Mouse (Mus musculus) neural tube, embryonic 15.5 days (tissue): ENCODE results near the gene Fam222b. TPM values are rescaled to one million over a fixed set of nuclear protein-coding genes. Genes with fewer than 3 reads are reported as not detected.

ENCODE experiments used
- ATAC-seq: fragments of 200-750 bp; cut with Nextera tagmentation; 2 replicates; pipeline ENCODE4 v1.8.0; 2017; ENCODE audit warnings: mild to moderate bottlenecking, moderate TSS enrichment, moderate library complexity; ENCODE audit not compliant: low FRiP score
- H3K27ac ChIP-seq: fragments of 300-500 bp; sonication (generic); replicated peaks from 2 replicates; pipeline ENCODE4 v1.5.1; 2015; ENCODE audit warnings: mild to moderate bottlenecking, inconsistent platforms
- H3K27me3 ChIP-seq: fragments of 300-500 bp; sonication (generic); replicated peaks from 2 replicates; pipeline ENCODE4 v1.6.1; 2015; ENCODE audit warnings: inconsistent platforms
- H3K36me3 ChIP-seq: fragments of 300-500 bp; sonication (generic); 2 replicates; pipeline ENCODE4 v1.6.1; 2015; ENCODE audit warnings: inconsistent platforms
- H3K4me1 ChIP-seq: fragments of 300-500 bp; sonication (generic); 2 replicates; pipeline ENCODE4 v1.6.1; 2015; ENCODE audit warnings: inconsistent platforms
- H3K4me2 ChIP-seq: fragments of 300-500 bp; sonication (generic); 2 replicates; pipeline ENCODE4 v1.6.1; 2015; ENCODE audit warnings: inconsistent platforms, mild to moderate bottlenecking, moderate library complexity
- H3K4me3 ChIP-seq: fragments of 300-500 bp; sonication (generic); replicated peaks from 2 replicates; pipeline ENCODE4 v1.5.1; 2015; ENCODE audit warnings: mild to moderate bottlenecking, inconsistent platforms
- H3K9ac ChIP-seq: fragments of 300-500 bp; sonication (generic); replicated peaks from 2 replicates; pipeline ENCODE4 v1.6.1; 2015; ENCODE audit warnings: mild to moderate bottlenecking, inconsistent platforms
- H3K9me3 ChIP-seq: fragments of 300-500 bp; sonication (generic); replicated peaks from 2 replicates; pipeline ENCODE4 v1.6.1; 2016; ENCODE audit warnings: inconsistent platforms
- WGBS: fragments of 180-500 bp; shearing (Covaris S2); methylation state at CpG from one replicate; pipeline ENCODE4 v1.1.7; 2015; ENCODE audit warnings: mixed read lengths; 5-methylcytosine and 5-hydroxymethylcytosine counted together
- polyA plus RNA-seq: library from polyadenylated mRNA; unstranded; fragments of >200 nt; fragmentation: Nextera tagmentation; extraction: Ambion mirVana; gene quantifications from 2 replicates; pipeline ENCODE4 v1.2.1, GENCODE M21; 2015

The Fam222b gene
- polyA plus RNA-seq, 1 experiment from 2014 or later, result 22.2 TPM

DNA sequence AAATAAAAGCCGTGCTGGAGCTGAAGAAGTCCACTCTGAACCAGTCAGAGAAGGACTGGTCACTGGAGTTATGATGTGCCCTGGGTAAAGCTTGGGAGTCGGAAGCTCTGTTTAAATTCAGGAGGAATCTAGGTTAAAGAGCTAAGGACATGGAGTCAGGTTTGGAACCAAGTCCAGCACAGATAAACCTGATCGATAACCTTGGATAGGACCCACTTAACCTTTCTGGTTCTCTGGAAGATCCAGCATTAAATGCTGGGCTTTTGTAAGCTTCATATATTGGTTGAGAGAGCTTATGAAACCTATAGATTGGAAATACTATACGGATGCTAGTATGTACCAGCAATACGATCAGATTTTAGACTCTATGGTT, 670 bp downstream of the Fam222b start:
- WGBS, result 22% methylated on average over 5 of the region's 5 CpGs

GRCm38 (mm10) chr11:78097077-78097476, 2.6 kb downstream of the Fam222b start:
- H3K27ac ChIP-seq, result 0 out of 2 replicates have a peak overlapping the region, but pooled peaks have one; percentile 18
- no peaks in the 10 kb centered on the region for H3K9me3 ChIP-seq
- WGBS, result 43% methylated on average over 3 of the region's 3 CpGs
- peak overlapping the region; percentile 16 for H3K4me3 ChIP-seq
- H3K36me3 ChIP-seq, result no peaks in the 10 kb centered on the region
- ATAC-seq, result no peak
- H3K4me2 ChIP-seq, result peak overlapping the region; percentile 71
- no peaks in the 10 kb centered on the region for H3K27me3 ChIP-seq
- H3K4me1 ChIP-seq, result peaks cover 36% of the 10 kb centered on the region
- 0 out of 2 replicates have a peak overlapping the region, but pooled peaks have one; percentile 36 for H3K9ac ChIP-seq

More for the DNA sequence above, 670 bp downstream of the Fam222b start:
- Histone ChIP-seq H3K9me3 (no peaks in the 10 kb centered on the region), H3K4me3 (peak overlapping the region; percentile 85), H3K9ac (peak overlapping the region; percentile 83), H3K27me3 (no peaks in the 10 kb centered on the region; the same call in 1 of the 2 replicates), H3K4me2 (peak overlapping the region; percentile 71), H3K4me1 (peaks cover 36% of the 10 kb centered on the region), H3K27ac (peak overlapping the region; percentile 90), H3K36me3 (no peaks in the 10 kb centered on the region)
- ATAC-seq, result no peak

GRCm38 (mm10) chr11:78100746-78101145, 6.3 kb downstream of the Fam222b start:
- H3K27ac ChIP-seq, result no peak overlapping the region
- H3K9me3 ChIP-seq, result no peaks in the 10 kb centered on the region
- H3K9ac ChIP-seq, result no peak overlapping the region
- H3K4me1 ChIP-seq, result peaks cover 26% of the 10 kb centered on the region
- no peaks in the 10 kb centered on the region for H3K36me3 ChIP-seq
- WGBS, result 90% methylated on average over 11 of the region's 11 CpGs
- H3K27me3 ChIP-seq, result no peaks in the 10 kb centered on the region
- H3K4me3 ChIP-seq, result no peak overlapping the region
- no peak overlapping the region for H3K4me2 ChIP-seq
- no peak for ATAC-seq

DNA sequence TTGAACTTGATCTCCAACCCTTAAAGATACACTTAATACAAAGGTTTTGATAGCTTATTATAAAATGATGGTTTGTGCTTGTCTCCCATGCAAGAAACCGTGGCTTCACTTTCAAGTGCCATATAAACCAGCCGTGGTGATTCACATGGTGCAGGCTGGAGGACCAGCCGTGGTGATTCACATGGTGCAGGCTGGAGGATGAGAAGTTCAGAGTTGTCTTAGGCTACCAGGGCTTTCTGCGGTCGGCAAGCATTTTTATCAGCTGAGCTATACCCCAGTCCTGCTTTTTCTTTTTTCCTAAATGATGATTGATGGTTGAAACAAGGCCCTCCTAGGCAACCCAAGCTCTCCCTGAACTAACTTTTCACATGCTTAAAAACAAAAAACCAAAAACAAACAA, 7.7 kb downstream of the Fam222b start:
- no peaks in the 10 kb centered on the region for H3K9me3 ChIP-seq
- 87% methylated on average over 5 of the region's 5 CpGs for WGBS
- H3K27ac ChIP-seq, result no peak overlapping the region
- H3K36me3 ChIP-seq, result peaks cover 3% of the 10 kb centered on the region; the same call in 1 of the 2 replicates
- no peak overlapping the region for H3K4me3 ChIP-seq
- no peaks in the 10 kb centered on the region for H3K27me3 ChIP-seq
- no peak overlapping the region for H3K4me2 ChIP-seq
- no peak overlapping the region for H3K9ac ChIP-seq
- ATAC-seq, result no peak
- peaks cover 14% of the 10 kb centered on the region for H3K4me1 ChIP-seq

DNA sequence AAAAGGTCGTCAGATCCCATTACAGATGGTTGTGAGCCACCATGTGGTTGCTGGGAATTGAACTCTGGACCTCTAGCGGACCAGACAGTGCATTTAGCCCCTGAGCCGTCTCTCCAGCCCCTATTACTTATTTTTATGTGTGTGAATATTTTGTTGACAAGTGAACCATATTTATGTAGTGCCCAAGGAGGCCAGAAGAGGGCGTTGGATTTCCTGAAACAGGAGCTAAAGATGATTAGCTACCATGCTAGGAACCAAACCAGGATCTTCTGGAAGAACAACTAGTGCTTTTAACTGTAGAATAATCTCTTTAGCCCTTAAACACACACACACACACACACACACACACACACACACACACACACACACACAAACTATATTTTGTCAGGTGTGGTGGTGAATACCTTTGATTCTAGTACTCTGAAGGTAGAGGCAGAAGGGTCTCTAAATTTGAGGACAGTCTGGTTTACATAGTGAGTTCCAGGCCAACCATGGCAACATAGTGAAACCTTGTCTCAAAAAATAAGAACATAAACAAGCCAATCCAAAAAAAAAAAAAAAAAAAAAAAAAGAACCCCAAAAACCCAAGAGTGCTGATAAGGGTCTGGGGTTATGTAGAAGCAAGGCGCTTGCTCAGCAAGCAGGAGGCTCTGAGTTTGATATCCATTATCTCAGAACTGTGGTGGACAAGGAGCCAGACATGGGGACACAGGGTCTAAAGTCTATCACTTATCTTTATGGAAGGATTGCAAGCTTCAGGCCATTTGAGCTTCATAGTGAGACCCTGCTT, 8.7 kb downstream of the Fam222b start:
- ATAC-seq, result no peak
- WGBS, result 67% methylated on average over 5 of the region's 5 CpGs
- Histone ChIP-seq H3K4me3 (no peak overlapping the region), H3K9ac (no peak overlapping the region), H3K4me2 (no peak overlapping the region), H3K9me3 (no peaks in the 10 kb centered on the region), H3K27me3 (no peaks in the 10 kb centered on the region), H3K36me3 (peaks cover 7% of the 10 kb centered on the region; the same call in 1 of the 2 replicates), H3K27ac (no peak overlapping the region), H3K4me1 (peaks cover 4% of the 10 kb centered on the region)

- no peaks in the 10 kb centered on the region for H3K27me3 ChIP-seq
- H3K36me3 ChIP-seq, result peaks cover 7% of the 10 kb centered on the region; the same call in 1 of the 2 replicates
- H3K9me3 ChIP-seq, result no peaks in the 10 kb centered on the region
- H3K4me1 ChIP-seq, result no peaks in the 10 kb centered on the region; the same call in 1 of the 2 replicates
- no peak overlapping the region for H3K9ac ChIP-seq
- 96% methylated on average over 5 of the region's 5 CpGs for WGBS
- no peak overlapping the region for H3K4me2 ChIP-seq
- no peak for ATAC-seq
- H3K27ac ChIP-seq, result no peak overlapping the region
- H3K4me3 ChIP-seq, result no peak overlapping the region
Observed at GRCm38 (mm10) chr11:78104501-78104900, 10.0 kb downstream of the Fam222b start.

DNA sequence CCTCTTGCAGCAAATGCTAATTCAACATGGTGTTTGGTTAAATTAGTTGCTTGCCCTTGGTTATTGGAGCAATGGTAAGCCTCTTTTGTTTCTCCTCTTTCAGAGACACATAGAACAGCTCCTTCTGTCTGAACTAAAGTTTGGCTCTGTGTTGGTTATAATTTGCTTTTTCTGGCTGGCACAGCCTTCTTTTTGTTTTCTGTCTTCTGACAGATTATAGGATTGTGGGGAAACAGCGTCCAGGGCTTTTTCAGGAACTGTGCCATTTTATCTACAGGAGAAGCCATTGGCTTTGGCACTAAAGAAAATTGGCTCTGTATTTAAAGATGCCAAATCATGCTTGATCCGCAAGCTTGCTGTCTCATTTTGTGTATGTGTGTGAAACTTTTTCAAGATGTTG, 19.2 kb downstream of the Fam222b start:
- Histone ChIP-seq H3K27ac (peak overlapping the region; percentile 89; the same call in 1 of the 2 replicates), H3K36me3 (no peaks in the 10 kb centered on the region), H3K4me1 (peaks cover 46% of the 10 kb centered on the region), H3K4me2 (peak overlapping the region; percentile 76; the same call in 1 of the 2 replicates), H3K4me3 (no peak overlapping the region), H3K27me3 (no peaks in the 10 kb centered on the region), H3K9ac (no peak overlapping the region), H3K9me3 (no peaks in the 10 kb centered on the region)
- ATAC-seq, result no peak
- 59% methylated on average over 2 of the region's 2 CpGs for WGBS

DNA sequence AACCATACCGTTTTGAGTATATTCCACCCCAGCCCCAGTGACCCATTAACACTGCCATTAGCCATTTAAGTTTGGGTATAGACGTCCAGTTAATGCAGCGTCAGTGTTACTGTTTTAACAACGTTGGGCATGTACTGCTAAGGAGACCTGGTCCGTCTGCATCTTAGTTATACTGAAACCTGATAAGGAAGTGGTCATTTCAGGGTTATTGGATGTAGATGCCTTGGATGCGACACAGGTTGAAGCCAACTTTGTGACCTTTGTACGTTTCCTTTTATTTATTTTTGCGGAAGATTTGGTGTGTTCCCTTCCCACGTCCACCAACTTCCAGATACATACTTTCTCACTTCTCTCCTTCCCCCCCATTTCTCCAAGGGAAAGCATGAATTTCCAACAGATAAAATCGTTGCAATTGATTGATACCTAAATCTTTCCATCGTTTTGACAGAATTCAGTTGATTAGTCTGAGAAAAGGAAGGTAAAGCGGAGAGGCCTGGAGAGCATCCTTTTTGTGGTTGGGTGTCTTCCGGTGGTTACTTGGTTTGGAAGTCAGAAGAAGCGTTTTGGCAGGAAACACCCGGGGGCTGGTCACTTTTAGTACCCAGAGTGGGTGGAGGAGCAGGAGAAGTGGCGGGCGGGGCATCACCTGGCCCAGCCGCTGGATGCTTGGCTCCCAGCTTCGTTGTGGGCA, 20.4 kb downstream of the Fam222b start:
- Histone ChIP-seq H3K36me3 (no peaks in the 10 kb centered on the region), H3K9ac (peak overlapping the region; percentile 66), H3K27ac (peak overlapping the region; percentile 89), H3K4me3 (peak overlapping the region; percentile 67), H3K4me1 (peaks cover 58% of the 10 kb centered on the region), H3K27me3 (no peaks in the 10 kb centered on the region), H3K4me2 (peak overlapping the region; percentile 76), H3K9me3 (no peaks in the 10 kb centered on the region)
- ATAC-seq, result no peak
- WGBS, result 8% methylated on average over 19 of the region's 19 CpGs

- no peaks in the 10 kb centered on the region for H3K36me3 ChIP-seq
- H3K9ac ChIP-seq, result peak overlapping the region; percentile 66
- H3K27me3 ChIP-seq, result no peaks in the 10 kb centered on the region
- under 1% methylated on average over 36 of the region's 37 CpGs for WGBS
- H3K9me3 ChIP-seq, result no peaks in the 10 kb centered on the region
- H3K4me3 ChIP-seq, result peak overlapping the region; percentile 67
- ATAC-seq, result peak; percentile 99
- H3K27ac ChIP-seq, result peak overlapping the region; percentile 89
- peak overlapping the region; percentile 76 for H3K4me2 ChIP-seq
- H3K4me1 ChIP-seq, result peaks cover 64% of the 10 kb centered on the region
Observed at GRCm38 (mm10) chr11:78115367-78116145, 21.1 kb downstream of the Fam222b start.

- Histone ChIP-seq H3K27ac (peak overlapping the region; percentile 89), H3K4me3 (peak overlapping the region; percentile 67), H3K4me2 (peak overlapping the region; percentile 76), H3K4me1 (peaks cover 69% of the 10 kb centered on the region), H3K27me3 (no peaks in the 10 kb centered on the region), H3K36me3 (no peaks in the 10 kb centered on the region), H3K9me3 (no peaks in the 10 kb centered on the region), H3K9ac (peak overlapping the region; percentile 66)
- WGBS, result 4% methylated on average over 5 of the region's 5 CpGs
- ATAC-seq, result no peak
Observed at GRCm38 (mm10) chr11:78116146-78116410, 21.6 kb downstream of the Fam222b start.

DNA sequence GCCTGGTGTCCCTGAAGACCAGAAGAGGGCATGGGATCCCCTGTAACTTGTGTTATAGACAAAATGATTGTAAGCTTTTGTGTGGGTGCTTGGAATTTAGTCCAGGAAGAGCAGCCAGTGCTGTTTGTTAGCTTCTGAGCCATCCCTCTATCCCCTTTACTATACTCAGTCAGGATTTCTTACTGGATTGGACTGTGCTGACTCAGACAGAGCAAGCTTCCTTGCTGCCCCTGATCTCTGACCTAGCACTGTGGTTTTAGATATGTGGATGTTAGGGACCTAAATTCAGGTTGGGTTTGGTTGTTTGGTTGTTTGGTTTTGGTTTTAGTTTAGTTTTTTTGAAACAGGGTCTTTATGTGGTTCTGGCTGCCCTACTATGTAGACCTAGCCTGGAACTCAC, 24.0 kb downstream of the Fam222b start:
- H3K4me3 ChIP-seq, result no peak overlapping the region
- no peak for ATAC-seq
- H3K27ac ChIP-seq, result no peak overlapping the region
- no peak overlapping the region for H3K4me2 ChIP-seq
- H3K27me3 ChIP-seq, result no peaks in the 10 kb centered on the region
- H3K4me1 ChIP-seq, result peaks cover 73% of the 10 kb centered on the region
- H3K9ac ChIP-seq, result no peak overlapping the region
- no peaks in the 10 kb centered on the region for H3K9me3 ChIP-seq
- H3K36me3 ChIP-seq, result no peaks in the 10 kb centered on the region
